Mouse (Mus musculus) lung, postnatal 14 days (tissue): Measurements from ENCODE around the gene Myo9b.
"Not testable (repeated sequence)": the region's sequence is repeated elsewhere in the genome, so short reads cannot be mapped to it uniquely, and the experiment has no call there.

Experiments
- DNase-seq: peaks from one replicate; pipeline ENCODE4 v3.0.0; 2021

Myo9b gene

GRCm38 (mm10) chr8:71297439-71297838 lies 24.9 kb downstream of the Myo9b start:
- DNase-seq, result no peak

GRCm38 (mm10) chr8:71299716-71300115 lies 27.2 kb downstream of the Myo9b start:
- no peak for DNase-seq

GRCm38 (mm10) chr8:71302788-71303187 lies 30.3 kb downstream of the Myo9b start:
- DNase-seq, result no peak

GRCm38 (mm10) chr8:71303632-71304031 lies 31.1 kb downstream of the Myo9b start:
- DNase-seq, result no peak

GRCm38 (mm10) chr8:71305988-71306387 lies 33.5 kb downstream of the Myo9b start:
- no peak for DNase-seq

- DNase-seq, result no peak
Measured at GRCm38 (mm10) chr8:71307371-71307770, 34.9 kb downstream of the Myo9b start.

GRCm38 (mm10) chr8:71307913-71308312 lies 35.4 kb downstream of the Myo9b start:
- no peak for DNase-seq

- peak; percentile 42 for DNase-seq
Measured at GRCm38 (mm10) chr8:71310446-71310845, 37.9 kb downstream of the Myo9b start.

- DNase-seq, result peak; percentile 47
Measured at GRCm38 (mm10) chr8:71312700-71313099, 40.2 kb downstream of the Myo9b start.

- DNase-seq, result no peak
Measured at GRCm38 (mm10) chr8:71313951-71314350, 41.4 kb downstream of the Myo9b start.

GRCm38 (mm10) chr8:71315972-71316371 lies 43.5 kb downstream of the Myo9b start:
- DNase-seq, result no peak

GRCm38 (mm10) chr8:71316486-71317031 lies 44.0 kb downstream of the Myo9b start:
- no peak for DNase-seq

- DNase-seq, result not testable (repeated sequence)
Measured at GRCm38 (mm10) chr8:71318610-71319009, 46.1 kb downstream of the Myo9b start.

GRCm38 (mm10) chr8:71319760-71320159 lies 47.2 kb downstream of the Myo9b start:
- DNase-seq, result not testable (repeated sequence)

GRCm38 (mm10) chr8:71322939-71323338 lies 50.4 kb downstream of the Myo9b start:
- no peak for DNase-seq

GRCm38 (mm10) chr8:71324848-71325247 lies 52.3 kb downstream of the Myo9b start:
- DNase-seq, result peak; percentile 38

GRCm38 (mm10) chr8:71337834-71338233 lies 65.3 kb downstream of the Myo9b start:
- DNase-seq, result not testable (repeated sequence)

GRCm38 (mm10) chr8:71340625-71341024 lies 68.1 kb downstream of the Myo9b start:
- peak; percentile 55 for DNase-seq

GRCm38 (mm10) chr8:71346581-71346980 lies 74.1 kb downstream of the Myo9b start:
- DNase-seq, result no peak

- no peak for DNase-seq
Measured at GRCm38 (mm10) chr8:71351117-71351516, 78.6 kb downstream of the Myo9b start.

- DNase-seq, result no peak
Measured at GRCm38 (mm10) chr8:71351520-71351919, 79.0 kb downstream of the Myo9b start.

GRCm38 (mm10) chr8:71358026-71358425 lies 85.5 kb downstream of the Myo9b start:
- no peak for DNase-seq

- peak; percentile 92 for DNase-seq
Measured at GRCm38 (mm10) chr8:71366771-71367528, 94.4 kb downstream of the Myo9b start, which contains the start of gene Use1. Use1 (plus strand) TSS chr8:71366848.

GRCm38 (mm10) chr8:71367529-71368176 lies 95.1 kb downstream of the Myo9b start:
- no peak for DNase-seq
